Mouse (Mus musculus): ENCODE results near the gene Fbxo46. TPM values are rescaled to one million over a fixed set of nuclear protein-coding genes. Genes with fewer than 3 reads are reported as not detected.

Gene Fbxo46
- total RNA-seq, 2 experiments from 2014 or later = 5.4 to 5.5 TPM

DNA sequence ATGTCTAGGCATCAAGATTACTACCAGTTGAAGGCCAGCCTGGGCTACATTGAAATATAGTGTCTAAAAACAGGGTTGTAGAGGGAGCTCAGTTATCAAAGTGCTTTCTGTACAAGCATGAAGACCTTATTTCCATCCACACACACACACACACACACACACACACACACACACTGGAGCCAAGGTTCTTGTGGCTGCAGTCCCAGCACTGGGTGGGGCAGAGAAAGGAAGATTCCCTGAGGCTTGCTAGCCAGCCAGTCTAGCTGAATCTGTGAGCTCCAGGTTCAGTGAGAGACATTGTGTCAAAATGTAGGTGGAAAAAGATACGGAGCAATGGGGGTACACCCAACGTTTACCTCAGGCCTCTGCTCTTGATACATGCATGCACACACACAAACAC lies 64.6 kb downstream of the Fbxo46 start:
- DNase-seq (ENCODE audit: low spot score) = no peak
- intact Hi-C loops (cut with DNase I) = no loop called here

- DNase-seq (ENCODE audit: low spot score) = no peak
- intact Hi-C loops (cut with DNase I) = no loop called here
Observed at GRCm38 (mm10) chr7:19184758-19185157, 65.1 kb downstream of the Fbxo46 start.

Small RNAs within 50 kb of the gene (microRNA-seq; reads per million reads assigned to microRNA genes)
- gene Mir3100 (6.1 reads per million, percentile 17 among the genes with 10 or more reads in this experiment), gene Mir330 (420 reads per million, percentile 73 among the genes with 10 or more reads in this experiment)

Other genes with a start within 250 kb of the Fbxo46 start
- gene Pglyrp1, start 248.5 kb upstream of the Fbxo46 start, total RNA-seq (2021) = 1 to 10 TPM; 1.2 to 1.7 TPM
- gene Ccdc61, start 209.4 kb upstream of the Fbxo46 start, total RNA-seq (2021) = 1 to 10 TPM; 7.7 to 8.3 TPM
- 1 to 10 TPM; 5.5 to 6.6 TPM for gene Nova2, start 194.0 kb upstream of the Fbxo46 start, total RNA-seq (2021)
- gene Nanos2, start 132.5 kb upstream of the Fbxo46 start, total RNA-seq (2021) = not detected
- 1 to 10 TPM; 3.2 to 4.0 TPM for gene Mypop, start 128.6 kb upstream of the Fbxo46 start, total RNA-seq (2021)
- gene Irf2bp1, start 115.8 kb upstream of the Fbxo46 start, total RNA-seq (2021) = 10 to 100 TPM; 20.2 to 23.6 TPM
- not detected for gene Foxa3, start 96.3 kb upstream of the Fbxo46 start, total RNA-seq (2021)
- gene Sympk, start 95.5 kb upstream of the Fbxo46 start, total RNA-seq (2021) = 10 to 100 TPM; 76.3 to 80.1 TPM
- gene Rsph6a, start 65.2 kb upstream of the Fbxo46 start, total RNA-seq (2021) = not detected
- 10 to 100 TPM; 43.9 to 45.4 TPM for gene Dmwd, start 43.6 kb upstream of the Fbxo46 start, total RNA-seq (2021)
- gene Dmpk, start 36.0 kb upstream of the Fbxo46 start, total RNA-seq (2021) = 100 to 1,000 TPM; 555 to 584 TPM
- gene Six5, start 25.3 kb upstream of the Fbxo46 start, total RNA-seq (2021) = 1 to 10 TPM; 8.6 to 9.8 TPM
- gene Gm4969, start 1.5 kb upstream of the Fbxo46 start, total RNA-seq (2021) = not detected
- 1 to 10 TPM; 4.6 to 5.1 TPM for gene Qpctl, start 29.4 kb downstream of the Fbxo46 start, total RNA-seq (2021)
- gene Snrpd2, start 29.9 kb downstream of the Fbxo46 start, total RNA-seq (2021) = 10 to 100 TPM; 67.8 to 71.0 TPM
- gene Gipr, start 46.3 kb downstream of the Fbxo46 start, total RNA-seq (2021) = under 1 TPM; 0.21 to 0.22 TPM
- 10 to 100 TPM; 37.1 to 37.8 TPM for gene Eml2, start 56.6 kb downstream of the Fbxo46 start, total RNA-seq (2021)
- 1 to 10 TPM; 8.6 to 9.4 TPM for gene Gpr4, start 92.7 kb downstream of the Fbxo46 start, total RNA-seq (2021)
- gene Opa3, start 108.5 kb downstream of the Fbxo46 start, total RNA-seq (2021) = 10 to 100 TPM; 57.6 to 59.3 TPM
- gene Vasp, start 152.0 kb downstream of the Fbxo46 start, total RNA-seq (2021) = 10 to 100 TPM; 35.7 to 39.4 TPM
- gene Ppm1n, start 160.2 kb downstream of the Fbxo46 start, total RNA-seq (2021) = not detected
- gene Rtn2, start 162.8 kb downstream of the Fbxo46 start, total RNA-seq (2021) = 100 to 1,000 TPM; 124 to 136 TPM
- under 1 TPM; 0.59 to 0.81 TPM for gene Fosb, start 190.2 kb downstream of the Fbxo46 start, total RNA-seq (2021)
- 10 to 100 TPM; 40.7 to 45.1 TPM for gene Ercc1, start 224.9 kb downstream of the Fbxo46 start, total RNA-seq (2021)
- gene Cd3eap, start 239.6 kb downstream of the Fbxo46 start, total RNA-seq (2021) = 1 to 10 TPM; 9.1 to 9.7 TPM
- 10 to 100 TPM; 36.5 to 40.5 TPM for gene Ppp1r13l, start 239.9 kb downstream of the Fbxo46 start, total RNA-seq (2021)

Measured in heart, postnatal 25 days (tissue).